9 mouse cellular contexts compared by ENCODE assay signal in the genomic region with DNA sequence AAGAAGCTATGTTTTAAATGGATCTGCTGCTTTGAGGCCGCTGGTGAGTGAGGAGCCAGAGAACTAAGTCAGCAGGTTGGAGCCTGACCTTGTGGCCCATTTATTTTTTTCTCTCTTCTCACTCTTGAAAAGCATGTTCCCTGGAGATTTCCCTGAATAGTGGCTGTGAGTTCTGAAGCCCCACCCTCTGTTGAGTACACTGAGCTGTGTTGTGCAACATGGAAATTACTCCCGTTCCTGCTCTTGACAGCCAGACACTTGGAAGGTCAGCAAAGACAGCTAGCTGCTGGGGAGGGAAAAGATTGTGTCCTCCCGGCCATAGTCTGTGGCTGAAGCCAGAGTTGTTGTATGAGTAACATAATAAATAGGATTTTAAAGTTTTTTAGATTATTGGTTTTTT.
DNase-seq lines count a peak whose midpoint lies in the region; ATAC-seq and TF ChIP-seq lines count a peak whose summit lies in the region.
"Had no signal": no experiment of that assay in that cellular context is flagged by ENCODE, and none has a peak within 500 bp of the region (broad histone marks: within the 10 kb centered on the region; RNA-seq: fewer than 3 reads in every experiment).

No protein-coding gene starts in this region.

- H3K4me2 ChIP-seq in embryonic facial prominence, embryonic 14.5 days (ENCODE audit: low read depth, low read length): no peak overlapping the region
- no peak overlapping the region for H3K4me2 ChIP-seq in lung, embryonic 16.5 days (ENCODE audit: low read depth, low read length)
- no peak overlapping the region for H3K4me2 ChIP-seq in hindbrain, embryonic 16.5 days (ENCODE audit: low read length)
- H3K4me2 ChIP-seq: forebrain, embryonic 15.5 days had no signal

- H3K4me3 ChIP-seq in embryonic facial prominence, embryonic 14.5 days (ENCODE audit: low read depth, low read length): no peak overlapping the region
- no peak overlapping the region for H3K4me3 ChIP-seq in embryonic facial prominence, embryonic 10.5 days
- H3K4me3 ChIP-seq in kidney, adult 2 months (ENCODE audit: insufficient read depth, low read depth, low read length): no peak overlapping the region
- no peak overlapping the region for H3K4me3 ChIP-seq in lung, embryonic 16.5 days (ENCODE audit: low read length)
- no peak overlapping the region for H3K4me3 ChIP-seq in hindbrain, embryonic 16.5 days (ENCODE audit: low read length)
- H3K4me3 ChIP-seq: forebrain, embryonic 15.5 days had no signal

- no peaks in the 10 kb centered on the region for H3K27me3 ChIP-seq in embryonic facial prominence, embryonic 14.5 days (replicated peaks; ENCODE audit: control insufficient read depth, insufficient read depth, low read length)
- no peaks in the 10 kb centered on the region for H3K27me3 ChIP-seq in embryonic facial prominence, embryonic 10.5 days (replicated peaks; ENCODE audit: low read depth, poor library complexity, severe bottlenecking)
- no peaks in the 10 kb centered on the region for H3K27me3 ChIP-seq in kidney, adult 2 months (replicated peaks; ENCODE audit: control insufficient read depth, insufficient read depth, low read length)
- no peaks in the 10 kb centered on the region for H3K27me3 ChIP-seq in lung, embryonic 16.5 days (ENCODE audit: control insufficient read depth, insufficient read depth, low read depth, low read length)
- no peaks in the 10 kb centered on the region for H3K27me3 ChIP-seq in hindbrain, embryonic 16.5 days (replicated peaks; ENCODE audit: control insufficient read depth, insufficient read depth, low read length)
- H3K27me3 ChIP-seq: forebrain, embryonic 15.5 days had no signal

- no peak for TF ChIP-seq POLR2A in kidney, adult 2 months (IDR thresholded peaks at IDR 0.05; ENCODE audit: low read depth, low read length)

- TF ChIP-seq CTCF in kidney, adult 2 months (conservative IDR thresholded peaks at IDR 0.05; ENCODE audit: insufficient read depth, insufficient read length, low read depth, low read length): no peak

- 39% methylated on average over 3 of the region's 3 CpGs for WGBS in embryonic facial prominence, embryonic 14.5 days
- 45% methylated on average over 3 of the region's 3 CpGs for WGBS in embryonic facial prominence, embryonic 10.5 days
- WGBS in kidney, adult 2 months: 18% methylated on average over 3 of the region's 3 CpGs
- WGBS in lung, embryonic 16.5 days: 14% methylated on average over 3 of the region's 3 CpGs
- WGBS in hindbrain, embryonic 16.5 days: 44% methylated on average over 3 of the region's 3 CpGs

- H3K36me3 ChIP-seq in embryonic facial prominence, embryonic 14.5 days (ENCODE audit: control insufficient read depth, insufficient read depth, low read length): no peaks in the 10 kb centered on the region
- no peaks in the 10 kb centered on the region for H3K36me3 ChIP-seq in embryonic facial prominence, embryonic 10.5 days (replicated peaks)
- H3K36me3 ChIP-seq in kidney, adult 2 months (ENCODE audit: control insufficient read depth, insufficient read depth, low read length): no peaks in the 10 kb centered on the region
- H3K36me3 ChIP-seq in lung, embryonic 16.5 days (ENCODE audit: control insufficient read depth, insufficient read depth, low read length): no peaks in the 10 kb centered on the region
- no peaks in the 10 kb centered on the region for H3K36me3 ChIP-seq in hindbrain, embryonic 16.5 days (ENCODE audit: control insufficient read depth, insufficient read depth, low read length)
- H3K36me3 ChIP-seq: forebrain, embryonic 15.5 days had no signal

- ATAC-seq in embryonic facial prominence, embryonic 14.5 days (ENCODE audit: low read depth): no peak
- ATAC-seq in lung, embryonic 16.5 days (ENCODE audit: low read depth): peak; percentile 98
- no peak for ATAC-seq in hindbrain, embryonic 16.5 days
- ATAC-seq: forebrain, embryonic 15.5 days had no signal

- DNase-seq in embryonic facial prominence, embryonic 14.5 days (ENCODE audit: low spot score): peak; percentile 68
- DNase-seq in embryonic facial prominence, embryonic 10.5 days (ENCODE audit: low spot score): no peak
- peak; percentile 64 for DNase-seq in gastrocnemius, postnatal 25 days
- DNase-seq in kidney, adult 2 months: peak; percentile 87
- no peak for DNase-seq in frontal cortex, postnatal 10 days (ENCODE audit: low spot score in 2 of 2)
- no peak for DNase-seq in right cerebral cortex, adult 2 months (ENCODE audit: low spot score in 2 of 2)

- no peak overlapping the region for H3K27ac ChIP-seq in embryonic facial prominence, embryonic 14.5 days (replicated peaks; ENCODE audit: low read depth, low read length)
- no peak overlapping the region for H3K27ac ChIP-seq in embryonic facial prominence, embryonic 10.5 days (replicated peaks)
- no peak overlapping the region for H3K27ac ChIP-seq in kidney, adult 2 months (ENCODE audit: insufficient read depth, low read depth, low read length)
- no peak overlapping the region for H3K27ac ChIP-seq in lung, embryonic 16.5 days (ENCODE audit: low read length)
- no peak overlapping the region for H3K27ac ChIP-seq in hindbrain, embryonic 16.5 days (ENCODE audit: low read depth, low read length)
- H3K27ac ChIP-seq: forebrain, embryonic 15.5 days had no signal

- H3K9me3 ChIP-seq in embryonic facial prominence, embryonic 14.5 days (ENCODE audit: control insufficient read depth, low read length): no peaks in the 10 kb centered on the region
- no peaks in the 10 kb centered on the region for H3K9me3 ChIP-seq in embryonic facial prominence, embryonic 10.5 days
- H3K9me3 ChIP-seq in lung, embryonic 16.5 days (ENCODE audit: control insufficient read depth, low read length): no peaks in the 10 kb centered on the region
- no peaks in the 10 kb centered on the region for H3K9me3 ChIP-seq in hindbrain, embryonic 16.5 days (ENCODE audit: control insufficient read depth, low read length)
- H3K9me3 ChIP-seq: forebrain, embryonic 15.5 days had no signal

- H3K9ac ChIP-seq in embryonic facial prominence, embryonic 14.5 days (ENCODE audit: low read depth, low read length): no peak overlapping the region
- H3K9ac ChIP-seq in lung, embryonic 16.5 days (ENCODE audit: low read length): no peak overlapping the region
- H3K9ac ChIP-seq in hindbrain, embryonic 16.5 days (ENCODE audit: low read depth, low read length): no peak overlapping the region
- H3K9ac ChIP-seq: forebrain, embryonic 15.5 days had no signal

- no peaks in the 10 kb centered on the region for H3K4me1 ChIP-seq in embryonic facial prominence, embryonic 14.5 days (ENCODE audit: control insufficient read depth, insufficient read depth, low read length)
- peaks cover 4% of the 10 kb centered on the region; the same call in 1 of the 2 replicates for H3K4me1 ChIP-seq in embryonic facial prominence, embryonic 10.5 days
- peaks cover 3% of the 10 kb centered on the region; the same call in 1 of the 2 replicates for H3K4me1 ChIP-seq in kidney, adult 2 months (ENCODE audit: control insufficient read depth, insufficient read depth, low read length)
- H3K4me1 ChIP-seq in lung, embryonic 16.5 days (replicated peaks; ENCODE audit: control insufficient read depth, insufficient read depth, low read length): no peaks in the 10 kb centered on the region; the same call in 1 of the 2 replicates
- no peaks in the 10 kb centered on the region for H3K4me1 ChIP-seq in hindbrain, embryonic 16.5 days (ENCODE audit: control insufficient read depth, insufficient read depth, low read depth, low read length)
- H3K4me1 ChIP-seq: forebrain, embryonic 15.5 days had no signal

Comparison
In these comparisons a context has a peak if more than half of its experiments do, and no peak if none do; other contexts are left out.
1. DNase-seq: peak in embryonic facial prominence, embryonic 14.5 days (single experiment), gastrocnemius, postnatal 25 days (single experiment) and kidney, adult 2 months (single experiment); none in embryonic facial prominence, embryonic 10.5 days (single experiment), frontal cortex, postnatal 10 days (0 of 2) and right cerebral cortex, adult 2 months (0 of 2).